Mouse (Mus musculus): ENCODE measurements around the gene Psmd14. TPM values are rescaled to one million over a fixed set of nuclear protein-coding genes. Genes with fewer than 3 reads are reported as not detected.

The Psmd14 gene
- total and polyA plus RNA-seq, 3 experiments, result 16.5 to 164 (median 162) TPM

- H3K36me3 ChIP-seq (replicated peaks), result peaks cover 18% of the 10 kb centered on the region
- no peak overlapping the region for H3K4me3 ChIP-seq (ENCODE audit: low read depth, low read length)
- TF ChIP-seq GATA2 (IDR thresholded peaks at IDR 0.05; ENCODE audit: borderline replicate concordance, low read depth, low read length), result no peak
- TF ChIP-seq TAL1 (conservative IDR thresholded peaks at IDR 0.05; ENCODE audit: low read depth, low read length), result no peak
- TF ChIP-seq CTCF (IDR thresholded peaks at IDR 0.05; ENCODE audit: low read depth, low read length), result no peak
- no peak for TF ChIP-seq GATA1 (IDR thresholded peaks at IDR 0.05; ENCODE audit: borderline replicate concordance, low read length)
- no peak for TF ChIP-seq POLR2AphosphoS5 (IDR thresholded peaks at IDR 0.05; ENCODE audit: insufficient replicate concordance, low read depth, low read length)
- no peak for DNase-seq (ENCODE audit: low spot score)
- ATAC-seq (ENCODE audit: extremely low read depth, insufficient number of reproducible peaks, low FRiP score, poor library complexity, severe bottlenecking), result no peak
- peaks cover 26% of the 10 kb centered on the region for H3K9me3 ChIP-seq (replicated peaks)
- H3K27me3 ChIP-seq (ENCODE audit: insufficient read depth, low read length), result peaks cover 13% of the 10 kb centered on the region
- no peaks in the 10 kb centered on the region for H3K4me1 ChIP-seq (ENCODE audit: insufficient read depth, low read depth, low read length)
Observed at GRCm38 (mm10) chr2:61807781-61808180, 96.3 kb downstream of the Psmd14 start.

DNA sequence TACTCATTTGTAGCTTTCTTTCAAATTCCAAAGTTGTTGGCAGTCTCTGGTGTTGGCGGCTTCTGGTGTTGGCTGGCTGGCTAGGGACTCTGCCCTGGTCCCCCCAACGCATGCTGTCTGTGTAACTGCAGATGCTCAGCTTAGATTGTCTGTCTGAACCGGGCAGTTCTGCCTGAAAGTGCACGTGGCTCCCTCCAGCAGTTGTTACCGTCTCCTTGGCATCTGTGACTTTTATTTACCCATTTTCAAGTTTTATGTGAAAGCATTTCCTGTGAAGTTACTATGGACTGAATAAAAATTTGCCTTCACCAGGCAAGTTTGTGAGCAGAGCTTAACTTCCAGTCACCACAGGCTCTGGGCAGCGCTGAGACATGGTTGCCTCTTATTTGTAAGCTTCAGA is 97.3 kb downstream of the Psmd14 start:
- H3K27me3 ChIP-seq (ENCODE audit: insufficient read depth, low read length), result peaks cover 13% of the 10 kb centered on the region
- peaks cover 12% of the 10 kb centered on the region for H3K36me3 ChIP-seq (replicated peaks)
- H3K4me1 ChIP-seq (ENCODE audit: insufficient read depth, low read depth, low read length), result no peaks in the 10 kb centered on the region
- no peak for TF ChIP-seq TAL1 (conservative IDR thresholded peaks at IDR 0.05; ENCODE audit: low read depth, low read length)
- TF ChIP-seq CTCF (IDR thresholded peaks at IDR 0.05; ENCODE audit: low read depth, low read length), result no peak
- no peak for TF ChIP-seq GATA1 (IDR thresholded peaks at IDR 0.05; ENCODE audit: borderline replicate concordance, low read length)
- no peak for TF ChIP-seq POLR2AphosphoS5 (IDR thresholded peaks at IDR 0.05; ENCODE audit: insufficient replicate concordance, low read depth, low read length)
- no peak for TF ChIP-seq GATA2 (IDR thresholded peaks at IDR 0.05; ENCODE audit: borderline replicate concordance, low read depth, low read length)
- peaks cover 26% of the 10 kb centered on the region for H3K9me3 ChIP-seq (replicated peaks)
- H3K4me3 ChIP-seq (ENCODE audit: low read depth, low read length), result no peak overlapping the region
- DNase-seq (ENCODE audit: low spot score) (no peak), ATAC-seq (ENCODE audit: extremely low read depth, insufficient number of reproducible peaks, low FRiP score, poor library complexity, severe bottlenecking) (no peak)

GRCm38 (mm10) chr2:61809381-61809780 is 97.9 kb downstream of the Psmd14 start:
- ATAC-seq (ENCODE audit: extremely low read depth, insufficient number of reproducible peaks, low FRiP score, poor library complexity, severe bottlenecking) (no peak), DNase-seq (ENCODE audit: low spot score) (no peak)
- TF ChIP-seq GATA1 (IDR thresholded peaks at IDR 0.05; ENCODE audit: borderline replicate concordance, low read length), result no peak
- no peak for TF ChIP-seq GATA2 (IDR thresholded peaks at IDR 0.05; ENCODE audit: borderline replicate concordance, low read depth, low read length)
- TF ChIP-seq TAL1 (conservative IDR thresholded peaks at IDR 0.05; ENCODE audit: low read depth, low read length), result no peak
- TF ChIP-seq CTCF (IDR thresholded peaks at IDR 0.05; ENCODE audit: low read depth, low read length), result no peak
- no peak for TF ChIP-seq POLR2AphosphoS5 (IDR thresholded peaks at IDR 0.05; ENCODE audit: insufficient replicate concordance, low read depth, low read length)
- Histone ChIP-seq H3K4me3 (ENCODE audit: low read depth, low read length) (no peak overlapping the region), H3K36me3 (replicated peaks) (peaks cover 12% of the 10 kb centered on the region), H3K4me1 (ENCODE audit: insufficient read depth, low read depth, low read length) (no peaks in the 10 kb centered on the region), H3K9me3 (replicated peaks) (peaks cover 26% of the 10 kb centered on the region), H3K27me3 (ENCODE audit: insufficient read depth, low read length) (peaks cover 13% of the 10 kb centered on the region)

GRCm38 (mm10) chr2:61810751-61811150 is 99.3 kb downstream of the Psmd14 start:
- no peak for TF ChIP-seq GATA2 (IDR thresholded peaks at IDR 0.05; ENCODE audit: borderline replicate concordance, low read depth, low read length)
- no peak for TF ChIP-seq CTCF (IDR thresholded peaks at IDR 0.05; ENCODE audit: low read depth, low read length)
- no peak for TF ChIP-seq TAL1 (conservative IDR thresholded peaks at IDR 0.05; ENCODE audit: low read depth, low read length)
- no peak for TF ChIP-seq GATA1 (IDR thresholded peaks at IDR 0.05; ENCODE audit: borderline replicate concordance, low read length)
- no peak for TF ChIP-seq POLR2AphosphoS5 (IDR thresholded peaks at IDR 0.05; ENCODE audit: insufficient replicate concordance, low read depth, low read length)
- H3K27me3 ChIP-seq (ENCODE audit: insufficient read depth, low read length), result peaks cover 10% of the 10 kb centered on the region

GRCm38 (mm10) chr2:61811163-61811506 is 99.6 kb downstream of the Psmd14 start:
- TF ChIP-seq CTCF (IDR thresholded peaks at IDR 0.05; ENCODE audit: low read depth, low read length), result no peak
- no peak for TF ChIP-seq GATA1 (IDR thresholded peaks at IDR 0.05; ENCODE audit: borderline replicate concordance, low read length)
- no peak for TF ChIP-seq POLR2AphosphoS5 (IDR thresholded peaks at IDR 0.05; ENCODE audit: insufficient replicate concordance, low read depth, low read length)
- no peak for TF ChIP-seq GATA2 (IDR thresholded peaks at IDR 0.05; ENCODE audit: borderline replicate concordance, low read depth, low read length)
- TF ChIP-seq TAL1 (conservative IDR thresholded peaks at IDR 0.05; ENCODE audit: low read depth, low read length), result no peak
- H3K36me3 ChIP-seq (replicated peaks), result peaks cover 9% of the 10 kb centered on the region
- peaks cover 29% of the 10 kb centered on the region for H3K9me3 ChIP-seq (replicated peaks)
- DNase-seq (ENCODE audit: low spot score) (no peak), ATAC-seq (ENCODE audit: extremely low read depth, insufficient number of reproducible peaks, low FRiP score, poor library complexity, severe bottlenecking) (no peak)
- no peaks in the 10 kb centered on the region for H3K4me1 ChIP-seq (ENCODE audit: insufficient read depth, low read depth, low read length)
- no peak overlapping the region for H3K4me3 ChIP-seq (ENCODE audit: low read depth, low read length)
- H3K27me3 ChIP-seq (ENCODE audit: insufficient read depth, low read length), result peaks cover 10% of the 10 kb centered on the region

More at GRCm38 (mm10) chr2:61810751-61811150, 99.3 kb downstream of the Psmd14 start:
- H3K36me3 ChIP-seq (replicated peaks), result peaks cover 9% of the 10 kb centered on the region
- no peaks in the 10 kb centered on the region for H3K4me1 ChIP-seq (ENCODE audit: insufficient read depth, low read depth, low read length)
- ATAC-seq (ENCODE audit: extremely low read depth, insufficient number of reproducible peaks, low FRiP score, poor library complexity, severe bottlenecking) (no peak), DNase-seq (ENCODE audit: low spot score) (no peak)
- H3K4me3 ChIP-seq (ENCODE audit: low read depth, low read length), result no peak overlapping the region
- H3K9me3 ChIP-seq (replicated peaks), result peaks cover 26% of the 10 kb centered on the region

- H3K9me3 ChIP-seq (replicated peaks), result peaks cover 30% of the 10 kb centered on the region
- no peaks in the 10 kb centered on the region for H3K4me1 ChIP-seq (ENCODE audit: insufficient read depth, low read depth, low read length)
- no peak overlapping the region; the same call in 1 of the 2 replicates for H3K4me3 ChIP-seq (ENCODE audit: low read depth, low read length)
- DNase-seq (ENCODE audit: low spot score), result no peak
- no peak for ATAC-seq (ENCODE audit: extremely low read depth, insufficient number of reproducible peaks, low FRiP score, poor library complexity, severe bottlenecking)
- TF ChIP-seq GATA2 (IDR thresholded peaks at IDR 0.05; ENCODE audit: borderline replicate concordance, low read depth, low read length) (no peak), POLR2AphosphoS5 (IDR thresholded peaks at IDR 0.05; ENCODE audit: insufficient replicate concordance, low read depth, low read length) (no peak), GATA1 (IDR thresholded peaks at IDR 0.05; ENCODE audit: borderline replicate concordance, low read length) (no peak), CTCF (IDR thresholded peaks at IDR 0.05; ENCODE audit: low read depth, low read length) (no peak), TAL1 (conservative IDR thresholded peaks at IDR 0.05; ENCODE audit: low read depth, low read length) (no peak)
- peaks cover 10% of the 10 kb centered on the region for H3K27me3 ChIP-seq (ENCODE audit: insufficient read depth, low read length)
- peaks cover 9% of the 10 kb centered on the region for H3K36me3 ChIP-seq (replicated peaks)
Observed at GRCm38 (mm10) chr2:61811507-61812421, 100.3 kb downstream of the Psmd14 start.
